Mouse (Mus musculus) embryonic fibroblast, embryonic 13.5 days (primary cell): Measurements from ENCODE around the gene Dhx58. TPM values are rescaled to one million over a fixed set of nuclear protein-coding genes. Genes with fewer than 3 reads are reported as not detected.

Experiments
- H3K27ac ChIP-seq: 2 replicates; pipeline ENCODE4 v1.5.1; 2012; ENCODE audit warnings: low read length, control low read depth, inconsistent platforms; ENCODE audit not compliant: insufficient read depth
- H3K4me1 ChIP-seq: 2 replicates; pipeline ENCODE4 v1.6.1; 2011; ENCODE audit warnings: low read length; ENCODE audit not compliant: control insufficient read depth, insufficient read depth
- H3K4me3 ChIP-seq: 2 replicates; pipeline ENCODE4 v1.5.1; 2011; ENCODE audit warnings: mild to moderate bottlenecking, control low read depth, low read length; ENCODE audit not compliant: insufficient read depth
- CTCF ChIP-seq: IDR thresholded peaks from 2 replicates; pipeline ENCODE4 v1.5.1; 2011; ENCODE audit warnings: mild to moderate bottlenecking, control low read depth, low read length, moderate library complexity, borderline replicate concordance; ENCODE audit not compliant: insufficient read depth
- POLR2A ChIP-seq: IDR thresholded peaks from 2 replicates; pipeline ENCODE4 v1.6.1; 2011; ENCODE audit warnings: low read depth, mild to moderate bottlenecking, control low read depth, low read length, moderate library complexity
- polyA plus RNA-seq: library from polyadenylated mRNA; stranded (reverse); fragments of >200 nt; gene quantifications from 2 replicates; pipeline ENCODE4 v1.2.4, GENCODE M21; 2011; ENCODE audit warnings: low read depth; ENCODE audit not compliant: missing spikeins, insufficient read length

The Dhx58 gene
- polyA plus RNA-seq = 3.5 and 7.8 TPM in 2 replicates

- Histone ChIP-seq H3K4me1 (peaks cover 5% of the 10 kb centered on the region; the same call in 1 of the 2 replicates), H3K4me3 (no peak within 1 kb of the TSS), H3K27ac (no peak within 1 kb of the TSS)
- no peak for TF ChIP-seq CTCF
These were observed at the start of gene Dhx58 for GRCm38 (mm10) chr11:100703851-100704531. Dhx58 (minus strand) TSS chr11:100704271.

DNA sequence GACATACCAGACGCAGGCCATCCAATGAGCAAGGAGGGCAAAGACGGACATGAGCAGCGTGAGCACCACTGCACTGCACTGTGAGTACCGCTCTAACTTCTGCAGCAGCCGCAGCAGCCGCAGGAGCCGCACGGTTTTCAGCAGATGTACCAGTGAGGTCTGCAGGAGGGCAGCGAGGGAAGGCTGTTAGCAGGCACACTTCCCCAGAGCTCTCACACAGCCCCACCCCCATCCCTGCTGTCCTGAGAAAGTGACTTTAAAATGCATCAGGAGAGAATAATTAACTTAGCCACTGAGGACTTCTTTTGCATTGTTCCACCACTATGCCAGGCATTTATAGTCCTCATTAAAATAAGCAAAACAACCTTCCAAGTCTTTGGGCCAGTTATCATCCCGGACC lies 48.2 kb upstream of the Dhx58 start:
- Histone ChIP-seq H3K27ac (no peak overlapping the region), H3K4me3 (no peak overlapping the region), H3K4me1 (no peaks in the 10 kb centered on the region)
- TF ChIP-seq POLR2A (no peak), CTCF (no peak)

- Histone ChIP-seq H3K27ac (no peak overlapping the region), H3K4me1 (no peaks in the 10 kb centered on the region), H3K4me3 (no peak overlapping the region)
- TF ChIP-seq CTCF (no peak), POLR2A (no peak)
These were observed 46.1 kb upstream of the Dhx58 start for GRCm38 (mm10) chr11:100750127-100750526.

DNA sequence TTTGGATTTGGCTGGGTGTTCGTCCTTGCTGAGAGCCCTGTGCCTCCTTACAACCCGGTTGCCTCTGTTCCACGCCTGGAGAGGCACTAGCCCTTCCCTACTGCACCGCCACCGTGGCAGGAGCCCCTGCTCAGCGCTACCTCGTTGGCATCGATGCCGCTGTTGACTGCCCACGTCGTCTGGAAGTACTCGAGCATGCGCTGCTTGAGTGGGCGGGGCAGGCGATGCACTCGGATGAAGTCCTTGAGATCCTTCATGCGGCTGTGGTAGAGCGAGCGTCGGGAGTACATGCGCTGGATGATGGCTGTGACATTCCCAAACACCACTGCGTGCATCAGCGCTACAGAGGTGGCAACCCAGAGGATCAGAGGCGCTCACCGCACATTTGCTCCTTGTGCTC lies 45.4 kb upstream of the Dhx58 start:
- Histone ChIP-seq H3K4me3 (no peak overlapping the region), H3K4me1 (no peaks in the 10 kb centered on the region), H3K27ac (no peak overlapping the region)
- TF ChIP-seq CTCF (no peak), POLR2A (no peak)

DNA sequence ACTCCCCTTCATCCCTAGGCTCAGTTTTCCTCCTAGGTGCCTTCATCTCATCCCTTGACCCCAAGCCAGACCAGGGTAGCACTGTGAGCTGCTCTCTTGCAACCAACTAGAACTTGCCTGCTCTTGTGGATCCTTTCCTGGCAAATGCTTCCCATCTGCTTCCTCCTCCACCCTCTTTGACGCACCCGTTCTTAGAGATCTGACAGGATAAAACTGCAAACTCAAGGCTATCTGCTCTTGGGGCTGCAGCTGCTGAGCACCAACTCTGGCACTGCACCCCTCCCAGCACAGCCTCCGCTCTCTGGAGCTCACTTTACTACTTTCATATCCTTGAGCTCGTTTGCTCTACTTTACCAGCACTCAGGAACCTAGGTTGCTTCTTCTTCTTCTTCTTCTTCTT lies 44.5 kb upstream of the Dhx58 start:
- no peak for TF ChIP-seq CTCF
- TF ChIP-seq POLR2A = no peak
- no peak overlapping the region for H3K4me3 ChIP-seq

GRCm38 (mm10) chr11:100747114-100747513 lies 43.0 kb upstream of the Dhx58 start:
- Histone ChIP-seq H3K27ac (no peak overlapping the region), H3K4me3 (no peak overlapping the region), H3K4me1 (no peaks in the 10 kb centered on the region)
- TF ChIP-seq CTCF (no peak), POLR2A (no peak)

More for the DNA sequence above, 44.5 kb upstream of the Dhx58 start:
- no peak overlapping the region for H3K27ac ChIP-seq
- no peaks in the 10 kb centered on the region for H3K4me1 ChIP-seq

GRCm38 (mm10) chr11:100746546-100746945 lies 42.5 kb upstream of the Dhx58 start:
- Histone ChIP-seq H3K4me1 (no peaks in the 10 kb centered on the region), H3K27ac (no peak overlapping the region), H3K4me3 (no peak overlapping the region)
- TF ChIP-seq CTCF (no peak), POLR2A (no peak)

GRCm38 (mm10) chr11:100745085-100745484 lies 41.0 kb upstream of the Dhx58 start:
- Histone ChIP-seq H3K4me3 (no peak overlapping the region), H3K27ac (no peak overlapping the region), H3K4me1 (no peaks in the 10 kb centered on the region)
- TF ChIP-seq CTCF = 0 out of 2 replicates have a peak, but pooled peaks have one; percentile 6
- no peak for TF ChIP-seq POLR2A

DNA sequence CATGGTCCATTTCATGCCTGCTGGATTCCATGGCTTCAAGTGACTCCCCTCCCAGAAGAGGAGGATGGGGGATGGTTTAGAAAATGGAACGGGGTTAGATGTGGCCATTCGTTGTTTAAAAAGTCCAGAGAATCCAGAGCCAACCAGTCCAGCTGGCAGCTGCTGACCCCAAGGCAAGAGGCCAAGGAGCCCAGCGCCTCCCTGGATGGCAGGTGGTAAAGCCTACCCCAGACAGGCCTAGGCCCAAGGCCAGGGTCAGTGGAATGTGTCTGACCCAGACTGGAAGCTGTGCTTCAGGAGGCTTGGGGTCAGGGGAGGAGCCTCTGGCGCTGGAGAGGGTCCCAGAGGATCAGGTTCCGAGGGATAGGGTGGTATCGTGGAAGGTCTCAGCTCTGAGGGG lies 37.3 kb upstream of the Dhx58 start:
- Histone ChIP-seq H3K4me1 (peaks cover 4% of the 10 kb centered on the region; the same call in 1 of the 2 replicates), H3K4me3 (no peak overlapping the region), H3K27ac (no peak overlapping the region)
- no peak for TF ChIP-seq POLR2A
- no peak for TF ChIP-seq CTCF

GRCm38 (mm10) chr11:100738749-100739148 lies 34.7 kb upstream of the Dhx58 start:
- peaks cover 10% of the 10 kb centered on the region for H3K4me1 ChIP-seq
- no peak overlapping the region for H3K27ac ChIP-seq
- H3K4me3 ChIP-seq = peak overlapping the region; percentile 42
- TF ChIP-seq POLR2A (no peak), CTCF (no peak)
